Mouse (Mus musculus) adrenal gland (tissue): ENCODE data around the gene Pmel.

ENCODE experiments used
- intact Hi-C: fragments of 180-260 bp; cut with DNase I; formaldehyde crosslinking; loops from one replicate; pipeline ENCODE4 v1.15.1; 2025

Pmel gene

GRCm38 (mm10) chr10:128746972-128747645, 43.1 kb downstream of the Pmel start:
- intact Hi-C loops, result loop anchor here (5.0 kb wide), 1 partner anchor 55 kb away; the partner anchor contains the start of genes Dnajc14 and Tmem198b

GRCm38 (mm10) chr10:128747646-128748251, 43.8 kb downstream of the Pmel start, which contains the start of gene Pym1:
Gene Pym1 (plus strand): TSS chr10:128747889.
- intact Hi-C loops, result loop anchor here (5.0 kb wide), 1 partner anchor 55 kb away; the partner anchor contains the start of genes Dnajc14 and Tmem198b

DNA sequence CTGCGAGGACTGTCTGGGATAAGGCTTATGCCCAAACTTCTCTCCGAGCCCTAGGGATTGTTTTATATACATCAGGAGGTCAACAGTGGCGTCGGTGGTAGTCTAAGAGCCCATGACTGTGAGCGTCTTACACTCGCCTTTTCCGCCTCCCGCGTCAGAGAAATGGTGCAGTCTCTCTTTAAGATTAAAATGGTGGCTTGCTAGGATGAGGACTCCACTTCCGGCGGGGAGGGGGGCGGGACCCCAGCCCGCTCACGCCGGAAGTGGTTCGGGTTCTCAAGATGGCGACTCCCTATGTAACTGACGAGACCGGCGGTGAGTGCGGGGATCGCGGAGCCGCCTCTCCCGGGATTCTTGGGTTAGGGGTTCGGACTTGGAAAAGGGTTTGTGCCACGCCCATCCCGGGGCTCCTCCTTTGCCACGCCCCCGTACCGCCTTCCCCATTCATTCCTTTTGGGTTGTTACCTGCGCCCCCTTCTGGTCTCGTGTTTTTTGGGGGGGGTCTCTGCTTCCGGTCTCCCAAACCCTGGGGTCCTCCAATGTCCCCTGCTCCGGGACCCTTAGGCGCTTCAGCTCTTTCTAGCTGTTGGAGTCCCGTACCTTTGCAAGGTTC, 44.4 kb downstream of the Pmel start:
- intact Hi-C loops, result loop anchor here (5.0 kb wide), 1 partner anchor 54 kb away; the partner anchor contains the start of genes Dnajc14 and Tmem198b
